Mouse (Mus musculus) liver, embryonic 14.5 days (tissue): ENCODE results near the gene Camkk2.

ENCODE experiments used
- CTCF ChIP-seq: IDR thresholded peaks from 2 replicates; pipeline ENCODE4 v1.5.1; 2016; ENCODE audit warnings: antibody characterized with exemption, low read depth, control low read depth
- EP300 ChIP-seq: IDR thresholded peaks from 2 replicates; pipeline ENCODE4 v1.6.1; 2016; ENCODE audit warnings: antibody characterized with exemption, low read depth

GRCm38 (mm10) chr5:122747950-122748349, 31.3 kb downstream of the Camkk2 start:
- no peak for TF ChIP-seq CTCF
- TF ChIP-seq EP300 = no peak
